Mouse (Mus musculus) MEL (cell line): ENCODE results near the gene Ptpn11. TPM values are rescaled to one million over a fixed set of nuclear protein-coding genes. Genes with fewer than 3 reads are reported as not detected.

Experiments
- DNase-seq: peaks from one replicate; pipeline ENCODE4 v3.0.0; 2011; ENCODE audit warnings: low read depth, low spot score
- H3K27ac ChIP-seq: 2 replicates; pipeline ENCODE4 v1.5.1; 2012; ENCODE audit warnings: low read depth, mild to moderate bottlenecking, control low read depth, low read length, moderate library complexity; ENCODE audit not compliant: control insufficient read depth
- H3K27me3 ChIP-seq, 2 experiments: fragments of 150-350 bp in 1 of 2; sonication (generic) in 1 of 2; 2 replicates each; pipeline ENCODE4 v1.6.1; 2012; ENCODE audit warnings: low read length in 2 of 2, mild to moderate bottlenecking in 2 of 2, improper control_type of control experiment in 1 of 2, moderate library complexity in 1 of 2; ENCODE audit not compliant: insufficient read depth in 2 of 2, control insufficient read depth in 1 of 2
- H3K36me3 ChIP-seq, 2 experiments: 2 replicates each; pipeline ENCODE4 v1.6.1; 2012 to 2014; ENCODE audit warnings: low read length in 2 of 2, improper control_type of control experiment in 1 of 2, inconsistent platforms in 1 of 2, mild to moderate bottlenecking in 1 of 2; ENCODE audit not compliant: insufficient read depth in 2 of 2, control insufficient read depth in 1 of 2
- H3K4me1 ChIP-seq, 2 experiments: fragments of 150-350 bp in 1 of 2; sonication (generic) in 1 of 2; 2 replicates each; pipeline ENCODE4 v1.6.1; 2012; ENCODE audit warnings: low read length in 2 of 2, improper control_type of control experiment in 1 of 2, mild to moderate bottlenecking in 1 of 2; ENCODE audit not compliant: insufficient read depth in 2 of 2, control insufficient read depth in 1 of 2
- H3K4me3 ChIP-seq, 2 experiments: fragments of 150-350 bp in 1 of 2; sonication (generic) in 1 of 2; 2 replicates each; pipeline ENCODE4 v1.5.1; 2012; ENCODE audit warnings: low read depth in 2 of 2, low read length in 2 of 2, mild to moderate bottlenecking in 2 of 2, moderate library complexity in 2 of 2, control low read depth in 1 of 2, improper control_type of control experiment in 1 of 2; ENCODE audit not compliant: control insufficient read depth in 1 of 2, insufficient read depth in 1 of 2
- H3K79me2 ChIP-seq: 2 replicates; pipeline ENCODE4 v1.6.1; 2012; ENCODE audit warnings: mild to moderate bottlenecking, low read length, moderate library complexity; ENCODE audit not compliant: control insufficient read depth, poor library complexity, insufficient read depth
- H3K9ac ChIP-seq: 2 replicates; pipeline ENCODE4 v1.6.1; 2012; ENCODE audit warnings: low read depth, mild to moderate bottlenecking, control low read depth, low read length, moderate library complexity; ENCODE audit not compliant: control insufficient read depth, poor library complexity, severe bottlenecking
- H3K9me3 ChIP-seq: fragments of 150-350 bp; sonication (generic); replicated peaks from 2 replicates; pipeline ENCODE4 v1.6.1; 2012; ENCODE audit warnings: mild to moderate bottlenecking, low read length, improper control_type of control experiment, moderate library complexity; ENCODE audit not compliant: insufficient read depth
- BHLHE40 ChIP-seq: IDR thresholded peaks from 2 replicates; pipeline ENCODE4 v1.6.1; 2012; ENCODE audit warnings: low read depth, mild to moderate bottlenecking, inconsistent platforms, low read length, improper control_type of control experiment, borderline replicate concordance
- ELF1 ChIP-seq: IDR thresholded peaks from 2 replicates; pipeline ENCODE4 v1.6.1; 2014; ENCODE audit warnings: low read depth, mild to moderate bottlenecking, inconsistent platforms, low read length, improper control_type of control experiment, moderate library complexity
- JUND ChIP-seq: IDR thresholded peaks from 2 replicates; pipeline ENCODE4 v1.6.1; 2011; ENCODE audit warnings: low read depth, mild to moderate bottlenecking, improper control_type of control experiment, low read length
- KAT2A ChIP-seq: conservative IDR thresholded peaks from 2 replicates; pipeline ENCODE4 v1.6.1; 2012; ENCODE audit warnings: low read depth, low read length, improper control_type of control experiment, inconsistent platforms
- MAX ChIP-seq: IDR thresholded peaks from 2 replicates; pipeline ENCODE4 v1.6.1; 2011; ENCODE audit warnings: low read length, improper control_type of control experiment
- MAZ ChIP-seq: IDR thresholded peaks from 2 replicates; pipeline ENCODE4 v1.6.1; 2012; ENCODE audit warnings: low read depth, mild to moderate bottlenecking, inconsistent platforms, low read length, improper control_type of control experiment
- MEF2A ChIP-seq: IDR thresholded peaks from 2 replicates; pipeline ENCODE4 v1.6.1; 2014; ENCODE audit warnings: low read depth, mild to moderate bottlenecking, inconsistent platforms, low read length, improper control_type of control experiment; ENCODE audit not compliant: poor library complexity, insufficient replicate concordance, severe bottlenecking; ENCODE audit errors: extremely low read depth
- MYB ChIP-seq: IDR thresholded peaks from 2 replicates; pipeline ENCODE4 v1.6.1; 2011; ENCODE audit warnings: mild to moderate bottlenecking, low read depth, low read length, improper control_type of control experiment
- NELFE ChIP-seq: IDR thresholded peaks from 2 replicates; pipeline ENCODE4 v1.6.1; 2011; ENCODE audit warnings: low read depth, low read length, improper control_type of control experiment
- POLR2A ChIP-seq, 2 experiments: IDR thresholded peaks; 2 replicates each; pipeline ENCODE4 v1.6.1; 2011 to 2012; ENCODE audit warnings: low read length in 2 of 2, mild to moderate bottlenecking in 2 of 2, control low read depth in 1 of 2, improper control_type of control experiment in 1 of 2, low read depth in 1 of 2, moderate library complexity in 1 of 2; ENCODE audit not compliant: control insufficient read depth in 1 of 2, insufficient read depth in 1 of 2, poor library complexity in 1 of 2
- POLR2AphosphoS5 ChIP-seq: IDR thresholded peaks from 2 replicates; pipeline ENCODE4 v1.6.1; 2012; ENCODE audit warnings: low read depth, borderline replicate concordance, mild to moderate bottlenecking, inconsistent platforms, low read length, moderate library complexity, mixed read lengths
- RAD21 ChIP-seq: IDR thresholded peaks from 2 replicates; pipeline ENCODE4 v1.6.1; 2011; ENCODE audit warnings: mild to moderate bottlenecking, low read depth, low read length, improper control_type of control experiment
- RCOR1 ChIP-seq: IDR thresholded peaks from 2 replicates; pipeline ENCODE4 v1.6.1; 2012; ENCODE audit warnings: low read depth, mild to moderate bottlenecking, inconsistent platforms, low read length, improper control_type of control experiment
- SMC3 ChIP-seq: IDR thresholded peaks from 2 replicates; pipeline ENCODE4 v1.6.1; 2011; ENCODE audit warnings: low read depth, low read length, improper control_type of control experiment
- TAL1 ChIP-seq: IDR thresholded peaks from 2 replicates; pipeline ENCODE4 v1.6.1; 2012; ENCODE audit warnings: mild to moderate bottlenecking, inconsistent platforms, low read length, moderate library complexity, mixed read lengths
- UBTF ChIP-seq: IDR thresholded peaks from 2 replicates; pipeline ENCODE4 v1.6.1; 2012; ENCODE audit warnings: low read depth, mild to moderate bottlenecking, inconsistent platforms, low read length, improper control_type of control experiment, moderate library complexity, borderline replicate concordance; ENCODE audit not compliant: insufficient read depth
- USF1 ChIP-seq: IDR thresholded peaks from 2 replicates; pipeline ENCODE4 v1.6.1; 2014; ENCODE audit warnings: low read depth, mild to moderate bottlenecking, inconsistent platforms, low read length, improper control_type of control experiment, moderate library complexity
- USF2 ChIP-seq, 2 experiments: IDR thresholded peaks; 2 replicates each; pipeline ENCODE4 v1.6.1; 2011 to 2012; ENCODE audit warnings: improper control_type of control experiment in 2 of 2, low read length in 2 of 2, borderline replicate concordance in 1 of 2, inconsistent platforms in 1 of 2, low read depth in 1 of 2, mild to moderate bottlenecking in 1 of 2; ENCODE audit not compliant: insufficient read depth in 1 of 2
- ZKSCAN1 ChIP-seq: IDR thresholded peaks from 2 replicates; pipeline ENCODE4 v1.6.1; 2012; ENCODE audit warnings: low read depth, mild to moderate bottlenecking, inconsistent platforms, low read length, improper control_type of control experiment, moderate library complexity
- ZMIZ1 ChIP-seq: IDR thresholded peaks from 2 replicates; pipeline ENCODE4 v1.6.1; 2012; ENCODE audit warnings: low read depth, mild to moderate bottlenecking, inconsistent platforms, low read length, improper control_type of control experiment, moderate library complexity
- ZNF384 ChIP-seq: IDR thresholded peaks from 2 replicates; pipeline ENCODE4 v1.6.1; 2012; ENCODE audit warnings: low read depth, mild to moderate bottlenecking, inconsistent platforms, low read length, improper control_type of control experiment
- polyA plus RNA-seq, 2 experiments: library from polyadenylated mRNA; stranded (reverse) in 1 of 2; unstranded in 1 of 2; fragments of >175 nt in 1 of 2; fragments of >200 nt in 1 of 2; gene quantifications; 2 replicates each; pipeline versions ENCODE4 v1.2.1 to v1.2.4; 2012; ENCODE audit warnings: low replicate concordance in 2 of 2, low read depth in 1 of 2; ENCODE audit not compliant: insufficient read length in 2 of 2, insufficient read depth in 1 of 2, missing spikeins in 1 of 2
- total RNA-seq: library from RNA; depleted of rRNA; stranded (reverse); fragments of 300-350 nt; gene quantifications from 2 replicates; pipeline ENCODE4 v1.2.3, GENCODE M21; 2012

Gene Ptpn11
- total and polyA plus RNA-seq, 3 experiments: 43.6 to 55.0 (median 46.5) TPM

GRCm38 (mm10) chr5:121111106-121111915 lies 79.9 kb downstream of the Ptpn11 start:
- TF ChIP-seq KAT2A: no peak
- TF ChIP-seq MAX: no peak
- TF ChIP-seq RCOR1: no peak
- Histone ChIP-seq H3K4me1 (no peaks in the 10 kb centered on the region), H3K4me3 (no peak overlapping the region), H3K27ac (no peak overlapping the region), H3K9me3 (no peaks in the 10 kb centered on the region), H3K27me3 (no peaks in the 10 kb centered on the region), H3K9ac (no peak overlapping the region), H3K79me2 (no peaks in the 10 kb centered on the region), H3K36me3 (no peaks in the 10 kb centered on the region)
- no peak for DNase-seq

DNA sequence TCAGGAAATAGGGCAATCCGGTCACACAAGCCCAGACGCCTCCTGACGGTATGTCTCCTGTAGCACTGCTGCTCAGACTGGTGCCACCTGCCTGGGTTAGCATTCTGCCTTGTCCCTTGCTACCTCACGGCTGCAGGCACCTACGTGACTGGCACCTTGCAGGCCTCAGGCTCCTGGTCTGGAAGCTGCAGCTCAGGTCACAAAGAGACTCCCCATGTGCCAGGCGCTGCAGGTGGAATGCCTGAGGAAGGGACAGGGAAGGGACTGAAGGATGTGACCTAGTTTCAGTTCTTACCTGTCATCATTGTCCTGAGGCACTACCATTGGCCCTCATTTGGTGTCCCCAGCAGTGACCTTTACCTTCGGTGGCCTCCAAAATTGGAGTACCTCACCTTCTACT lies 82.0 kb downstream of the Ptpn11 start:
- H3K27ac ChIP-seq: no peak overlapping the region
- H3K9me3 ChIP-seq: no peaks in the 10 kb centered on the region
- H3K36me3 ChIP-seq: no peaks in the 10 kb centered on the region
- no peak overlapping the region for H3K4me3 ChIP-seq
- H3K27me3 ChIP-seq: no peaks in the 10 kb centered on the region
- no peak for TF ChIP-seq USF2 (IDR thresholded peaks at IDR 0.05; ENCODE audit: borderline replicate concordance in 1 of 2, insufficient read depth in 1 of 2, low read depth in 1 of 2, low read length in 2 of 2)
- TF ChIP-seq POLR2AphosphoS5: no peak
- TF ChIP-seq UBTF: no peak
- no peak for TF ChIP-seq RCOR1
- no peak for TF ChIP-seq KAT2A
- no peak for TF ChIP-seq ZMIZ1
- TF ChIP-seq ELF1: no peak
- H3K4me1 ChIP-seq: no peaks in the 10 kb centered on the region
- no peaks in the 10 kb centered on the region for H3K79me2 ChIP-seq
- DNase-seq: no peak
- no peak overlapping the region for H3K9ac ChIP-seq

- H3K27me3 ChIP-seq: no peaks in the 10 kb centered on the region
- H3K27ac ChIP-seq: no peak overlapping the region
- no peaks in the 10 kb centered on the region for H3K4me1 ChIP-seq
- DNase-seq: no peak
- H3K9ac ChIP-seq: no peak overlapping the region
- H3K4me3 ChIP-seq: no peak overlapping the region
- no peaks in the 10 kb centered on the region for H3K79me2 ChIP-seq
- no peaks in the 10 kb centered on the region for H3K9me3 ChIP-seq
- TF ChIP-seq USF2 (IDR thresholded peaks at IDR 0.05; ENCODE audit: borderline replicate concordance in 1 of 2, insufficient read depth in 1 of 2, low read depth in 1 of 2, low read length in 2 of 2) (no peak), NELFE (no peak), POLR2AphosphoS5 (no peak), MAZ (no peak), RAD21 (no peak), MAX (no peak), MYB (no peak), BHLHE40 (no peak), ZNF384 (no peak), SMC3 (no peak), TAL1 (no peak), KAT2A (no peak), MEF2A (no peak), USF1 (no peak), ZKSCAN1 (no peak), JUND (no peak), POLR2A (IDR thresholded peaks at IDR 0.05; ENCODE audit: control insufficient read depth in 1 of 2, insufficient read depth in 1 of 2, low read depth in 1 of 2, low read length in 2 of 2, poor library complexity in 1 of 2) (no peak)
- no peaks in the 10 kb centered on the region for H3K36me3 ChIP-seq
Measured at GRCm38 (mm10) chr5:121106913-121107312, 84.3 kb downstream of the Ptpn11 start.
